Mouse (Mus musculus) brain, embryonic 14.5 days (tissue): ENCODE measurements at regions not wholly inside any gene's neighbourhood (a gene's known extent, or its start where the extent isn't known, plus 50 kb on each side); places are given as distances from the start of the nearest gene placed in this dataset.
"Not testable (repeated sequence)": the region's sequence is repeated elsewhere in the genome, so short reads cannot be mapped to it uniquely, and the experiment has no call there.

ENCODE experiments used
- CTCF ChIP-seq: fragments of 200-500 bp; IDR thresholded peaks from 2 replicates; pipeline ENCODE4 v1.5.1; 2012; ENCODE audit warnings: inconsistent platforms, mild to moderate bottlenecking, moderate library complexity, borderline replicate concordance; ENCODE audit not compliant: insufficient read depth, insufficient read length; ENCODE audit errors: extremely low read depth
- POLR2A ChIP-seq: fragments of 200-500 bp; IDR thresholded peaks from 2 replicates; pipeline ENCODE4 v1.6.1; 2012; ENCODE audit warnings: mild to moderate bottlenecking, inconsistent platforms, borderline replicate concordance; ENCODE audit not compliant: poor library complexity, insufficient read depth, insufficient read length, severe bottlenecking; ENCODE audit errors: extremely low read depth

DNA sequence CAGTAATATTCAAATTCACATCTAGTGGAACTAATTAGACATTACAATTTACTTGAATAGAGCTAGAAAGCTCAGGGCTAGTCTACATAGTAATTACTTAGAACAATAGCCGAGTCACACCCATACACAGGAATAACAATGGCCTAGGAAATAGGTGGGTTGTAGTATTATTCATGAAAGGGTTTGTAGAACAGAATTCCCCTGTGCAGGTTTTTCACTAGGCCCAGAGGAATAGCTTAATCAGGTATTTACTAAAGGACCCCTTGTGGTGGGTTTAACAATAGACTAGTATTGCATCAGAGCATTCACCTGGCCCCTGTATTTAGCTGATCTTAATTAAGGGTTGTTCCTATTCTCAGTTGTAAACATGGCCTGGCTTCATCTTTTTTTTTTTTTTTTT is 297.9 kb downstream of the Lrrc3b start:
- TF ChIP-seq POLR2A, CTCF: not testable (repeated sequence)
